Mouse (Mus musculus) kidney, postnatal 4 days (tissue): ENCODE results near the gene Slc22a7.
A peak's percentile ranks its signal among the peaks of the same experiment; 100 is the strongest.

ENCODE experiments used
- DNase-seq, 2 experiments: peaks; one replicate each; pipeline ENCODE4 v3.0.0; 2021; ENCODE audit warnings: mixed read lengths in 2 of 2

Slc22a7 gene

GRCm38 (mm10) chr17:46438298-46438873 is at the start of gene Slc22a7:
Gene Slc22a7 (minus strand): TSS chr17:46438457.
- DNase-seq: no peak

- peak; percentile 17 to 42 for DNase-seq
These were observed 49.2 kb upstream of the Slc22a7 start, which contains the start of gene Ttbk1 for GRCm38 (mm10) chr17:46487431-46487830. Gene Ttbk1 (minus strand): TSS chr17:46487675.

- DNase-seq: no peak
These were observed 48.7 kb upstream of the Slc22a7 start for GRCm38 (mm10) chr17:46486995-46487394.

- no peak for DNase-seq
These were observed 46.2 kb upstream of the Slc22a7 start for GRCm38 (mm10) chr17:46484461-46484875.

- DNase-seq: peak; percentile 54 to 77
These were observed 45.8 kb upstream of the Slc22a7 start for GRCm38 (mm10) chr17:46484021-46484431.

- peak; percentile 58 to 72 for DNase-seq
These were observed 45.3 kb upstream of the Slc22a7 start for GRCm38 (mm10) chr17:46483561-46484001.

- peak in 1 of 2 experiments; percentile 33 for DNase-seq
These were observed 39.0 kb upstream of the Slc22a7 start for GRCm38 (mm10) chr17:46477286-46477685.

- no peak for DNase-seq
These were observed 38.3 kb upstream of the Slc22a7 start for GRCm38 (mm10) chr17:46476601-46477000.

- DNase-seq: no peak
These were observed 29.6 kb upstream of the Slc22a7 start for GRCm38 (mm10) chr17:46467830-46468229.

GRCm38 (mm10) chr17:46462226-46462625 is 24.0 kb upstream of the Slc22a7 start:
- no peak for DNase-seq

GRCm38 (mm10) chr17:46461347-46461746 is 23.1 kb upstream of the Slc22a7 start:
- peak; percentile 31 to 58 for DNase-seq

- DNase-seq: peak; percentile 39 to 47
These were observed 22.4 kb upstream of the Slc22a7 start for GRCm38 (mm10) chr17:46460673-46461072.

GRCm38 (mm10) chr17:46458439-46458838 is 20.2 kb upstream of the Slc22a7 start:
- DNase-seq: no peak

GRCm38 (mm10) chr17:46457791-46458190 is 19.5 kb upstream of the Slc22a7 start:
- DNase-seq: peak; percentile 71 to 76

GRCm38 (mm10) chr17:46455110-46455691 is 16.9 kb upstream of the Slc22a7 start:
- peak; percentile 60 to 70 for DNase-seq

GRCm38 (mm10) chr17:46454539-46454938 is 16.3 kb upstream of the Slc22a7 start:
- no peak for DNase-seq

GRCm38 (mm10) chr17:46453970-46454411 is 15.7 kb upstream of the Slc22a7 start:
- DNase-seq: peak in 1 of 2 experiments; percentile 45

GRCm38 (mm10) chr17:46453302-46453948 is 15.2 kb upstream of the Slc22a7 start:
- no peak for DNase-seq

GRCm38 (mm10) chr17:46452683-46453082 is 14.4 kb upstream of the Slc22a7 start:
- peak in 1 of 2 experiments; percentile 25 for DNase-seq

- DNase-seq: no peak
These were observed 8.0 kb upstream of the Slc22a7 start for GRCm38 (mm10) chr17:46446264-46446663.

- DNase-seq: peak; percentile 46 to 48
These were observed 6.8 kb upstream of the Slc22a7 start for GRCm38 (mm10) chr17:46444839-46445579.

GRCm38 (mm10) chr17:46439176-46439575 is 919 bp upstream of the Slc22a7 start:
- DNase-seq: no peak
